Mouse (Mus musculus) myocyte (in vitro differentiated cells): ENCODE measurements around the gene Cirbp. TPM values are rescaled to one million over a fixed set of nuclear protein-coding genes. Genes with fewer than 3 reads are reported as not detected.

ENCODE experiments used
- H3K27me3 ChIP-seq: one replicate; pipeline ENCODE4 v1.6.1; 2011; ENCODE audit not compliant: control insufficient read depth, insufficient read depth, insufficient read length
- H3K36me3 ChIP-seq: one replicate; pipeline ENCODE4 v1.6.1; 2011; ENCODE audit not compliant: control insufficient read depth, insufficient read depth
- H3K4me2 ChIP-seq: one replicate; pipeline ENCODE4 v1.6.1; 2011; ENCODE audit warnings: low read depth, control low read depth
- H3K4me3 ChIP-seq: one replicate; pipeline ENCODE4 v1.5.1; 2011; ENCODE audit warnings: mild to moderate bottlenecking, control low read depth, moderate library complexity
- H3K79me2 ChIP-seq: one replicate; pipeline ENCODE4 v1.6.1; 2011; ENCODE audit not compliant: control insufficient read depth, insufficient read depth
- H3ac ChIP-seq: one replicate; pipeline ENCODE4 v1.6.1; 2011; ENCODE audit not compliant: control insufficient read depth, insufficient read length
- CEBPB ChIP-seq: IDR thresholded peaks from 2 replicates; pipeline ENCODE4 v1.6.1; 2011; ENCODE audit warnings: mild to moderate bottlenecking, moderate library complexity; ENCODE audit not compliant: poor library complexity, insufficient read depth, severe bottlenecking
- E2F4 ChIP-seq: IDR thresholded peaks from one replicate; pipeline ENCODE4 v1.6.1; 2011; ENCODE audit warnings: mild to moderate bottlenecking, control low read depth, moderate library complexity; ENCODE audit not compliant: insufficient read depth
- MYOD1 ChIP-seq, 3 experiments: IDR thresholded peaks; one replicate each; pipeline ENCODE4 v1.6.1; 2011; ENCODE audit warnings: control low read depth in 2 of 3, low read depth in 2 of 3, mild to moderate bottlenecking in 2 of 3, moderate library complexity in 1 of 3; ENCODE audit not compliant: insufficient read length in 2 of 3, control insufficient read depth in 1 of 3
- MYOG ChIP-seq, 3 experiments: IDR thresholded peaks; one replicate each; pipeline ENCODE4 v1.6.1; 2011; ENCODE audit warnings: control low read depth in 2 of 3, low read depth in 2 of 3, mild to moderate bottlenecking in 2 of 3; ENCODE audit not compliant: insufficient read length in 2 of 3, control insufficient read depth in 1 of 3, insufficient read depth in 1 of 3
- POLR2A ChIP-seq: IDR thresholded peaks from one replicate; pipeline ENCODE4 v1.6.1; 2011; ENCODE audit warnings: low read depth, mild to moderate bottlenecking, control low read depth, moderate library complexity; ENCODE audit not compliant: insufficient read length
- POLR2AphosphoS2 ChIP-seq: IDR thresholded peaks from one replicate; pipeline ENCODE4 v1.6.1; 2011; ENCODE audit warnings: low read depth, control low read depth; ENCODE audit not compliant: insufficient read length
- REST ChIP-seq: IDR thresholded peaks from one replicate; pipeline ENCODE4 v1.6.1; 2011; ENCODE audit warnings: mild to moderate bottlenecking, control low read depth, moderate library complexity; ENCODE audit not compliant: insufficient read depth, insufficient read length
- SRF ChIP-seq: IDR thresholded peaks from one replicate; pipeline ENCODE4 v1.6.1; 2011; ENCODE audit warnings: low read depth; ENCODE audit not compliant: control insufficient read depth, insufficient read length
- TCF12 ChIP-seq: IDR thresholded peaks from one replicate; pipeline ENCODE4 v1.6.1; 2011; ENCODE audit warnings: mild to moderate bottlenecking, control low read depth; ENCODE audit not compliant: poor library complexity, insufficient read depth, severe bottlenecking
- TCF3 ChIP-seq: IDR thresholded peaks from one replicate; pipeline ENCODE4 v1.6.1; 2011; ENCODE audit warnings: low read depth, control low read depth; ENCODE audit not compliant: insufficient read length
- USF1 ChIP-seq: IDR thresholded peaks from one replicate; pipeline ENCODE4 v1.6.1; 2011; ENCODE audit warnings: low read depth, mild to moderate bottlenecking, control low read depth, moderate library complexity
- polyA plus RNA-seq: library from polyadenylated mRNA; unstranded; fragments of >200 nt; fragmentation: generic; extraction: Trizol; gene quantifications from one replicate; pipeline ENCODE4 v1.2.1, GENCODE M21; 2012; ENCODE audit warnings: missing spikeins

Cirbp gene
- polyA plus RNA-seq, 1 experiment, result 54.2 TPM

- H3K4me3 ChIP-seq, result peak overlapping the region; percentile 93
- no peak overlapping the region for H3ac ChIP-seq
- H3K4me2 ChIP-seq, result peak overlapping the region; percentile 97
- H3K27me3 ChIP-seq, result no peaks in the 10 kb centered on the region
- H3K36me3 ChIP-seq, result peaks cover 11% of the 10 kb centered on the region
- peaks cover 95% of the 10 kb centered on the region for H3K79me2 ChIP-seq
- TF ChIP-seq USF1 (no peak), REST (no peak), TCF12 (peak; percentile 97), TCF3 (peak; percentile 97), CEBPB (no peak), MYOD1 (IDR thresholded peaks at IDR 0.05; ENCODE audit: control insufficient read depth in 1 of 3, insufficient read length in 2 of 3, low read depth in 2 of 3) (peak; percentile 82 to 100 (median 99)), SRF (peak; percentile 49), POLR2A (peak; percentile 42), MYOG (IDR thresholded peaks at IDR 0.05; ENCODE audit: control insufficient read depth in 1 of 3, insufficient read depth in 1 of 3, insufficient read length in 2 of 3, low read depth in 2 of 3) (peak; percentile 98 to 99 (median 99))
Measured at GRCm38 (mm10) chr10:80120146-80120545, 45.6 kb upstream of the Cirbp start.

- TF ChIP-seq MYOD1 (IDR thresholded peaks at IDR 0.05; ENCODE audit: control insufficient read depth in 1 of 3, insufficient read length in 2 of 3, low read depth in 2 of 3) (no peak), SRF (no peak), MYOG (IDR thresholded peaks at IDR 0.05; ENCODE audit: control insufficient read depth in 1 of 3, insufficient read depth in 1 of 3, insufficient read length in 2 of 3, low read depth in 2 of 3) (no peak), E2F4 (no peak)
- H3K4me2 ChIP-seq, result no peak overlapping the region
- H3ac ChIP-seq, result no peak overlapping the region
- peaks cover 89% of the 10 kb centered on the region for H3K79me2 ChIP-seq
- no peaks in the 10 kb centered on the region for H3K27me3 ChIP-seq
- peaks cover 11% of the 10 kb centered on the region for H3K36me3 ChIP-seq
- H3K4me3 ChIP-seq, result no peak overlapping the region
Measured at GRCm38 (mm10) chr10:80121639-80122038, 44.1 kb upstream of the Cirbp start.

DNA sequence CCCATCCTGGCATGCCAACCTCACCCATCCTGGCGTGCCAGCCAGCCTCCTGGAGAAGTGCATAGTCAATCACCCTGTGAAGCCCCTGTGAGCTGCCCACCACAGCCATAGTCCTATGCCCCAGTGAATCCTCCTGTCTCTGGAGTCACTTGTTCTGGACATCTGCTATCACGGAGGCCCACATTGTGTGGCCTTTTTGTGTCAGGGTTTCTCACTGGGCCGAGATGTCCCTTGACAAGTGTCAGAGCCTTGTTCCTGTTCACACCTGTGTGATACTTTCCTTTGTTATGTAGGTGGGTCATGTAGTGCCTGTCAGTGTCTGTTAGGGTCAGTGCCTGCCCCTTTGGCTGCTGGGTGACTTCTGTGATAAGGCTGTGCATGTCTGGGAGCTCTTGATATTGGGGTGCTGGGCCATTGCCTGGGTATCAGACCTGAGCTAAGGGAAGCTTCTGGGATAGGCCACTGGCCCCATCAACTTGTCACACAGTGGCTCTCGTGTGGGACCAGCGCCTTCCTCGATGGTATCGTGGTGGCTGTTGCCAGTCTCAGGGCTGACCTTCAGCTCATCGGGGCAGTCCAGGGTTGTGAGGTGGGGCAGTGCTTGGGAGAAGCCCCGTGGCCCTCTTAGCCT is 41.7 kb upstream of the Cirbp start:
- peaks cover 70% of the 10 kb centered on the region for H3K79me2 ChIP-seq
- peaks cover 11% of the 10 kb centered on the region for H3K36me3 ChIP-seq
- H3K4me2 ChIP-seq, result no peak overlapping the region
- no peak for TF ChIP-seq REST
- H3ac ChIP-seq, result no peak overlapping the region
- no peaks in the 10 kb centered on the region for H3K27me3 ChIP-seq
- no peak overlapping the region for H3K4me3 ChIP-seq

- Histone ChIP-seq H3K4me2 (no peak overlapping the region), H3K36me3 (peaks cover 6% of the 10 kb centered on the region), H3K27me3 (no peaks in the 10 kb centered on the region)
Measured at GRCm38 (mm10) chr10:80127920-80128319, 37.9 kb upstream of the Cirbp start.

GRCm38 (mm10) chr10:80129846-80130245 is 35.9 kb upstream of the Cirbp start:
- Histone ChIP-seq H3ac (no peak overlapping the region), H3K4me3 (no peak overlapping the region), H3K79me2 (peaks cover 12% of the 10 kb centered on the region), H3K36me3 (peaks cover 6% of the 10 kb centered on the region), H3K4me2 (no peak overlapping the region), H3K27me3 (no peaks in the 10 kb centered on the region)
- no peak for TF ChIP-seq USF1
- TF ChIP-seq POLR2AphosphoS2, result no peak

More at GRCm38 (mm10) chr10:80127920-80128319, 37.9 kb upstream of the Cirbp start:
- H3K79me2 ChIP-seq, result peaks cover 31% of the 10 kb centered on the region
- TF ChIP-seq E2F4 (no peak), POLR2AphosphoS2 (peak; percentile 8)
- no peak overlapping the region for H3ac ChIP-seq
- H3K4me3 ChIP-seq, result no peak overlapping the region

- Histone ChIP-seq H3K36me3 (peaks cover 6% of the 10 kb centered on the region), H3K4me3 (no peak overlapping the region), H3ac (no peak overlapping the region), H3K4me2 (no peak overlapping the region), H3K79me2 (peaks cover 7% of the 10 kb centered on the region), H3K27me3 (no peaks in the 10 kb centered on the region)
- no peak for TF ChIP-seq TCF3
- no peak for TF ChIP-seq REST
- TF ChIP-seq TCF12, result no peak
Measured at GRCm38 (mm10) chr10:80130403-80131031, 35.3 kb upstream of the Cirbp start.
